Mouse (Mus musculus): ENCODE data around the gene Myo5a.

The Myo5a gene

DNA sequence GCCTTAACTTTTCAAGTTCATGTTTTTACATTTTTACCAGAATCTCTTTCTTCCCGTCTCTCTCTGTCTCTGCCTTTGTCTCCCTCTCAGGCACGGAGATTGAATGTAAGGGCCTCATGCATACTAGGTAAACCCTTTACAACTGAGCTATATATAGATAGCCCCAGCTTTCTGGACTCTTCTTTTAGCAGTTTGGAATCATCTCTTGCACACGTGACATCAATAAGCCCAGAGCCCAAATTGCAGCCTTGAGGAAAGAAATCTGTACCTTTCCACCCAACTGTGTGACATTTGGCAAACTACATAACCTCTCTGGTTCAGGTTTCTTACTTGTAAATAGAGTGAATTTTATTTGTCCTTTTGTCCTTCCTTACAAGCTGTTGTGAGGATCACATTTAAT lies 1.5 kb downstream of the Myo5a start:
- DNase-seq = no peak

DNA sequence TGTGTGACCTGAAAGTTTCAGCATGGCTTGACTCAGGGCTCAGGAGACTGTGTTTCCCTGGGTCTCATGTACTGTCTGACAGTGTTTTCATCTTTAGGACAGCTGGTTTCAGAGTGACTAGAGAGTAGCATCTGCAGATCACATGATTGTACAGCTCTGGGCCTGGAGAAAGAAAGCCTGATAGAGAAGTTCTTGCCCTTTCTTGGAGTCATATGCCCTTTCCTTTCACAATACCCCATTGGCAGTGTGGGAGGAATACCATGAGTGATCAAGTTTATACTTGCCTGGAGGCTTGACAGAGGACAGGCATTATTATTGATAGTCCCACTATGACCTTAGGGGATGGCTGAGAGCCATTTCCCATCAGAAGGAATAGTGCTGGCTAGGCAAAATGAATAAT lies 6.4 kb downstream of the Myo5a start:
- DNase-seq = no peak

DNA sequence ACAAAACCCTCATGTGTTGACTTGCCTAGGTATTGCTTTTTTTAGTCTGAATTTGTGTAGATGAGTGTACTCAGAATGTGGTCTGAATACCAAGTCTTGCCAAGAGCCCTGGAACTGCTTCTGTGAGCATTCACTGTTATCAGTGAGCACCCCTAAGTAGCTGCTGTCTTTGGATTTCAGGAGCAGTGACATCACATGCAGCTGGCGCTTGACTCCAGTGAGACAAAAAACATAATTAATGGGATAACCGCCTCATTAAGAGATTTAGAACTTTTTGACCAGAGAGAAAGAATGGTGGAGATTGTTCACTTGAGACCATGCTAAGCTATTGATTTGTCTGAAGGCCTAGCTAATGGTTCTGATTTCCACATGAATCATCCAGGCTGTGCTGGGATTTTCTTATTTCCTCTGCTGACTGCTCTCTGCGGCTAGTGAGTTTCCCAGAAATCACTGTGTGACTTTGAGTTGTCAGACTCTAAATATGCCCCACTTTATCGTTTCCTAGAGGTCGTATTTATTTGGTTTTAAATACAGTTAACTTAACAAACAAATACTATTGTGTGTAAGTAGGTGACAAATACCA lies 14.5 kb downstream of the Myo5a start:
- no peak for DNase-seq

GRCm38 (mm10) chr9:75087823-75088222 lies 17.0 kb downstream of the Myo5a start:
- DNase-seq = no peak

DNA sequence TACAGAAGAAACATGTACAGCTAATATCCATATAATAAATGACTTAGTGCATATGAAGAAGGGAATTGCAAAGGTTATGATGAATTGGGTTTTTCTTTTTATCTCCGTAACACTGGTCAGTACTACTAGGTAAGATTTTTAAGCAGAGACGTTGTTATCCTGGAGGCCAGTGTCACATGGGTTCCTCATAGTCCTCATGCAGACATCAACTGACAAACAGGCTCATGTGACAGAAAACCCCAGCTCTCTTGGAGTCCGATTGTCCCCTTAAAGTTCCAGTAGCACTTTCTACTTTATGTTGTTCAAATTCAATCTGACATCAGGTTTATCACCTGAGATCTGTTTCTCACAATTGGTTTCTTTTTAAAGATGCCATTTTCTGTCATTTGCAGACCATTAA lies 18.5 kb downstream of the Myo5a start:
- DNase-seq = no peak

GRCm38 (mm10) chr9:75092134-75092533 lies 21.3 kb downstream of the Myo5a start:
- DNase-seq = no peak

DNA sequence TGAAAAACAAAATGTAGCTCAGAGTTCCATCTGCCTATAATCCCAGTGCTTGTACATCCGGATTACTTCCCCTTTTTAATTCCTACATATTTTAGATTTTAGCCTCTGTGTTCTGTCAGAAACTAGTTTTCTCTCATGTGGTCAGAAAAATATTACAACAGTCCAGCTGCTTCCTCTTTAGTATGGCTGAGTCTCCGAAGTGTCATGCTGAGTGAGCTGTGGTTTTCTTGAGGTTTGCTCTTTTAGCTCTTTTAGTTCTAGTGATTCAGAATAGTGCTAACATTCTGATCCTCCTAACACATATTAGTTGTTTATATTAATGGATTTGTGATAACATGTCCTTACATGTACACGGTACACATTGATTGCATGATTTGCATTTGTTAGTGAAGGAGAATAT lies 23.9 kb downstream of the Myo5a start:
- no peak for DNase-seq

DNA sequence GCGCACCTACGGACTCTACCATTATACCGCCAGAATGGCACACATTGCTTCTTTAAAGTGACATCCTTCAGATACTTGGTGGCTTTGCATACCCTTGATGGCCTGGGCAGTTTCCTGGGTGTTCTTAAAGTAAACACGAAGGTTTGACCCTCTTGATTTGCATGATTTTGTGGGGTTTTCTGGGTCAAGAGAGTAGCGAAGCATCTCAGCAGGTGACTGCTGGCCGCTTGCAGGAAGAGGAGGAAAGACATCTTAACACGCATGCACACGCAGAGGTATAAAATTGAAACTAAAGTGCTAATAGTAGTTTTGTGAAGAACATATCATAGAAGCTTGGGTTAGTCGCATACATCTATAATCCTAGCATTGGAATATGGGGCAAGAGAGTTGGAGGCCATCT lies 28.1 kb downstream of the Myo5a start:
- DNase-seq = no peak

- DNase-seq = no peak
Measured at GRCm38 (mm10) chr9:75100157-75100781, 29.5 kb downstream of the Myo5a start.

GRCm38 (mm10) chr9:75102131-75102530 lies 31.3 kb downstream of the Myo5a start:
- no peak for DNase-seq

DNA sequence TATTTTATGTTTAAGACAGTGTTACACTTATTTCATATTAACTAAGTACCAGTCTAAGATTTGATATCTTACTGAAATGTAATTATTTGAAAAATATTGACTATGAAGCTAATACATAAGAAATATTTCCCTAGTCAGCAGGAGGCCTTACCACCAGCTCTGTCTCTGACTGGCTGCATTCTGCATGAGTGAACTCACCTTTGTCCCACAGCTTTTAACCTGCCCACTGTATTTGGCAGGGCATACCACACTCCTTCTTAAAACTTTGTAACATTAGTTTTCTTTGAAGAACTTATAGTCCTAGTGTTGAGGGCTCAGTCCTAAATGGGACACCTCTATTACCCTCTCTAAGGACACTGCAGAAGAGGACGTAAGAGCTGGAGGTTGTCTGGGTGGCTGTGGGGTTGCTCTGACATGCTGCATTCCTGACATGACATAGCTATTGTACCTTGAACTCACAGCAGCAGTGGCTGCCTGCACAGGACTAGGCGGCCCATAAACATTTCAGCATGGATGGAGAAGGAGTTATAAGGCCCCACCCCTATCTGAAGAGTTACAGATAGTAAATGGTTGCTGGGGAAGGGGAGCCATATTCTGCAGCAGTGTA lies 45.9 kb downstream of the Myo5a start:
- DNase-seq = no peak

GRCm38 (mm10) chr9:75121126-75121525 lies 50.3 kb downstream of the Myo5a start:
- no peak for DNase-seq

- no peak for DNase-seq
Measured at GRCm38 (mm10) chr9:75124201-75124721, 53.4 kb downstream of the Myo5a start.

GRCm38 (mm10) chr9:75130553-75130952 lies 59.7 kb downstream of the Myo5a start:
- no peak for DNase-seq

- no peak for DNase-seq
Measured at GRCm38 (mm10) chr9:75146911-75147310, 76.1 kb downstream of the Myo5a start.

- no peak for DNase-seq
Measured at GRCm38 (mm10) chr9:75160525-75160924, 89.7 kb downstream of the Myo5a start.

- no peak for DNase-seq
Measured at GRCm38 (mm10) chr9:75163650-75164049, 92.8 kb downstream of the Myo5a start.

GRCm38 (mm10) chr9:75171721-75172120 lies 100.9 kb downstream of the Myo5a start:
- DNase-seq = no peak

GRCm38 (mm10) chr9:75187646-75188260 lies 116.9 kb downstream of the Myo5a start:
- no peak for DNase-seq

DNA sequence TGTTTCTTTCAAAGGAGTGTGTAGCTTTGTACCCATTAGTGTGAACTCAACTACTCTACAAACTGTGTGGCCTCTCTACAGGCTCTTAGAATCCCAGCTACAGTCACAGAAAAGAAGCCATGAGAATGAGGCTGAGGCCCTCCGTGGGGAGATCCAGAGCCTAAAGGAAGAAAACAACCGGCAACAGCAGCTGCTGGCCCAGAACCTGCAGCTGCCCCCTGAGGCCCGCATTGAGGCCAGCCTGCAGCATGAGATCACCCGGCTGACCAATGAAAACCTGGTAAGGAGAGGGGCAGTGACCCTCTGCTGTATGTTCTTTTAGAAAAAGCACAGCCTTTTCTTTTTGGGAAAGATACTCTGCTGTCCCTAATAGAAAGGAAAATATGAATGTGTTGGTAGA lies 123.0 kb downstream of the Myo5a start:
- no peak for DNase-seq

DNA sequence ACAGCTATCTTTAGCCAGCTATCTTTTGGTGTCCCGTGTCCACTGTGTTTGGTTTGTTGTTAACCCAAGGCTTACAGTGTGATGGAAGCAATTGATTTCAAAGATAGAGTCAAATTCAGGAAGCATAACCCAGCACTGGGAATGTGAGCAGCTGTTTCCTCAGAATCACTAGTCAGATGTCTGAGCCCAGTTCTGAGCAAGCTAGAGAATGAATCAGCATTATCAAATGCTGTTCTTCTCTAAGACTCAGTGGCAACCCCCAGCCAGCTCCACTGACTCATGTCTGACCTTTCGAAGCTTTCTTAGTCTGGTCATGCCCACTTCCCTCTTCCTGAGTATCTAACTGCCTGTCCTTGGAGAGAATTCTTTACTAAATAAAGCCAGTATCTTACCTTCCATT lies 125.5 kb downstream of the Myo5a start:
- no peak for DNase-seq

GRCm38 (mm10) chr9:75197297-75197696 lies 126.5 kb downstream of the Myo5a start:
- peak; percentile 10 for DNase-seq

DNA sequence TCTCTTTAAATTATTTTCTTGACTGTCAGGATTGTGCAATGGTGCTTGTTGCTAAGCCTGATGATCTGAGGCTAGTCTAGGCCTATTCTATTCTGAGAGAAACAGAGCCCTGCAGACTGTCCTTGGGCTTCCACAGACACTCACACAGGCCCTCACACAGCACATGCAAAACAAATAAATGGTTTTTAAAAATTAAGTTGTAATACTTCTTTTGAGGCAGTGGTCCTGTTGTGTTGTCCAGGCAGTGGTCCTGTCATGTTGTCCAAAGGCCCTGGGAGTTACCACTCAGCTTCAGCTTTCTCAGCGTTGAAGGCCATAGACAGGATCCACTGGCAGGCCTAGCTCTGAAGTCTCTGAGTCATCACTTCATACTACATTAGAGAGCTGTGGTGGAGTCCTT lies 130.7 kb downstream of the Myo5a start:
- DNase-seq = no peak

DNA sequence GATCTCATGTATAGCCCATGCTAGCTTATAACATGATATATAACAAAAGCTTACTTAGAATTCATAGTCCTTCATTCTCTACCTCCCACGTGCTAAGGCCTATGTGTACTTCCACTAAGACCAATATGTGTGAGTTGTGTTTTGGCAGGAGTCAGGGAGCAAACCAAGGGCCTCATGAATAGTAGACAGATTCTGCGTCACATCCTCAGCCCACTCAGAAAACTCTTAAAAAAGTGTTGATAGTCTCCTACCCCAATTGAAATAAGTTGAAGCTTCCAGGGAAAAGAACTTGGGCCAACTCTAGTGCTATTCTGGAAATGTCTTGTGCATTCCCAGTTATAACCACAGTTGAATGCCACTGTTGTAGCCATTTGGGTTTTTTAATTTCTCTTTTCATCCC lies 131.2 kb downstream of the Myo5a start:
- no peak for DNase-seq
